Mouse (Mus musculus): ENCODE measurements around the gene Efcab8. TPM values are rescaled to one million over a fixed set of nuclear protein-coding genes. Genes with fewer than 3 reads are reported as not detected.

The Efcab8 gene
- polyA plus RNA-seq, 2 experiments: 0.08 to 0.09 TPM

GRCm38 (mm10) chr2:153833291-153833690 is 53.6 kb downstream of the Efcab8 start:
- no peaks in the 10 kb centered on the region for H3K36me3 ChIP-seq (replicated peaks; ENCODE audit: control insufficient read depth, insufficient read depth, low read depth)
- no peak overlapping the region for H3K9ac ChIP-seq (replicated peaks)
- DNase-seq (ENCODE audit: low read depth in 3 of 3, low spot score in 3 of 3) (no peak), ATAC-seq (ENCODE audit: insufficient read depth) (no peak)
- WGBS (ENCODE audit: insufficient replicate concordance): 65% methylated on average over 8 of the region's 8 CpGs
- no peaks in the 10 kb centered on the region; the same call in 1 of the 2 replicates for H3K27me3 ChIP-seq (ENCODE audit: control insufficient read depth, insufficient read depth, low read length)
- no peaks in the 10 kb centered on the region for H3K9me3 ChIP-seq (ENCODE audit: control insufficient read depth, low read length)
- H3K4me2 ChIP-seq (ENCODE audit: low read depth): no peak overlapping the region
- no peak overlapping the region for H3K27ac ChIP-seq
- no peak overlapping the region for H3K4me3 ChIP-seq (ENCODE audit: insufficient read depth in 1 of 2, low read depth in 2 of 2, low read length in 2 of 2)
- TF ChIP-seq CTCF (IDR thresholded peaks at IDR 0.05; ENCODE audit: low read depth) (no peak), EP300 (IDR thresholded peaks at IDR 0.05; ENCODE audit: low read depth) (no peak)
- no peaks in the 10 kb centered on the region for H3K4me1 ChIP-seq (replicated peaks; ENCODE audit: control insufficient read depth in 2 of 2, insufficient read depth in 2 of 2, low read length in 1 of 2)

- H3K27me3 ChIP-seq (ENCODE audit: control insufficient read depth, insufficient read depth, low read length): no peaks in the 10 kb centered on the region
- ATAC-seq (ENCODE audit: insufficient read depth) (no peak), DNase-seq (ENCODE audit: low read depth in 3 of 3, low spot score in 3 of 3) (no peak)
- TF ChIP-seq EP300 (IDR thresholded peaks at IDR 0.05; ENCODE audit: low read depth) (no peak), CTCF (IDR thresholded peaks at IDR 0.05; ENCODE audit: low read depth) (no peak)
- H3K4me2 ChIP-seq (ENCODE audit: low read depth): no peak overlapping the region
- no peaks in the 10 kb centered on the region for H3K9me3 ChIP-seq (ENCODE audit: control insufficient read depth, low read length)
- H3K36me3 ChIP-seq (replicated peaks; ENCODE audit: control insufficient read depth, insufficient read depth, low read depth): no peaks in the 10 kb centered on the region
- no peak overlapping the region for H3K4me3 ChIP-seq (ENCODE audit: insufficient read depth in 1 of 2, low read depth in 2 of 2, low read length in 2 of 2)
- H3K4me1 ChIP-seq (replicated peaks; ENCODE audit: control insufficient read depth in 2 of 2, insufficient read depth in 2 of 2, low read length in 1 of 2): no peaks in the 10 kb centered on the region
- 72% methylated on average over 8 of the region's 8 CpGs for WGBS (ENCODE audit: insufficient replicate concordance)
- no peak overlapping the region for H3K9ac ChIP-seq (replicated peaks)
- no peak overlapping the region for H3K27ac ChIP-seq
These were observed 63.1 kb downstream of the Efcab8 start for GRCm38 (mm10) chr2:153842854-153843253.

GRCm38 (mm10) chr2:153848389-153848788 is 68.7 kb downstream of the Efcab8 start:
- Histone ChIP-seq H3K27ac (no peak overlapping the region), H3K27me3 (ENCODE audit: control insufficient read depth, insufficient read depth, low read length) (no peaks in the 10 kb centered on the region), H3K4me1 (replicated peaks; ENCODE audit: control insufficient read depth in 2 of 2, insufficient read depth in 2 of 2, low read length in 1 of 2) (no peaks in the 10 kb centered on the region), H3K9ac (replicated peaks) (no peak overlapping the region), H3K36me3 (replicated peaks; ENCODE audit: control insufficient read depth, insufficient read depth, low read depth) (no peaks in the 10 kb centered on the region), H3K9me3 (ENCODE audit: control insufficient read depth, low read length) (no peaks in the 10 kb centered on the region), H3K4me3 (ENCODE audit: insufficient read depth in 1 of 2, low read depth in 2 of 2, low read length in 2 of 2) (no peak overlapping the region), H3K4me2 (ENCODE audit: low read depth) (no peak overlapping the region)
- ATAC-seq (ENCODE audit: insufficient read depth): no peak
- 69% methylated on average over 3 of the region's 3 CpGs for WGBS (ENCODE audit: insufficient replicate concordance)
- DNase-seq (ENCODE audit: low read depth in 3 of 3, low spot score in 3 of 3): no peak
- no peak for TF ChIP-seq CTCF (IDR thresholded peaks at IDR 0.05; ENCODE audit: low read depth)
- TF ChIP-seq EP300 (IDR thresholded peaks at IDR 0.05; ENCODE audit: low read depth): no peak

DNA sequence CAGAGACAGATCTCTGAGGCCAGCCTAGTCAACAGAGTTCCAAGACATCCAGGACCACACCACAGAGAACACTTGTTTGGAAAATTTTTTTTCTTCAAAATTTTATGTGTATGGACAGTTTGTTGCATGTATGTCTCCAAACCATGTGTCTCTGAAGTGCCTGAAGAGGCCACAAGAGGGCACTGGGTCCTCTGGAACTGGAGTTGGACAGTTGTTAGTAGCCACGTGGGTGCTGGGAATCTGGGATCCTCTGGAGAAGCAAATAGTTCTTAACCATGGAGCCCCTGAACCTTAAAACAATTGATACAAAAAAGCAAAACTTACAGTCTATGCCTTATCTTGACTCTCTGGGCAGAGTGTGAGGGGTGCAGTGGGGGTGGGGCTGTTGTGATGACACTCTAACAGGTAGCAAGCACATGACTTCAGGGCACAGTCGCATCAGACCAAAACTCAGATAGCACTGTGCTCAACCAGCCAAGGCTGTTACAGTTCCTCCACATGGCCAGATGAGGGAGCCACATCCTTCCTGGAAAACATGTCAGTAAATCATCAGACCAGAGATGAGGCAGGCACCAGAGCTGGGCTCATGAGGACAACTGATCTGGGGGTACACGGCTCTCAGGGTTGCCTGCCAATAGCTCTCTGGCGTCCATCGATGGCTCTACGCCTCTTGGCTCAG is 70.8 kb downstream of the Efcab8 start:
- no peak overlapping the region for H3K9ac ChIP-seq (replicated peaks)
- ATAC-seq (ENCODE audit: insufficient read depth): no peak
- peak in 1 of 3 experiments; percentile 10 for DNase-seq (ENCODE audit: low read depth in 3 of 3, low spot score in 3 of 3)
- 67% methylated on average over 6 of the region's 6 CpGs for WGBS (ENCODE audit: insufficient replicate concordance)
- TF ChIP-seq EP300 (IDR thresholded peaks at IDR 0.05; ENCODE audit: low read depth) (no peak), CTCF (IDR thresholded peaks at IDR 0.05; ENCODE audit: low read depth) (peak; percentile 44)
- no peak overlapping the region for H3K27ac ChIP-seq
- H3K9me3 ChIP-seq (ENCODE audit: control insufficient read depth, low read length): no peaks in the 10 kb centered on the region
- no peaks in the 10 kb centered on the region for H3K4me1 ChIP-seq (replicated peaks; ENCODE audit: control insufficient read depth in 2 of 2, insufficient read depth in 2 of 2, low read length in 1 of 2)
- H3K4me2 ChIP-seq (ENCODE audit: low read depth): no peak overlapping the region
- H3K36me3 ChIP-seq (replicated peaks; ENCODE audit: control insufficient read depth, insufficient read depth, low read depth): no peaks in the 10 kb centered on the region
- no peaks in the 10 kb centered on the region for H3K27me3 ChIP-seq (ENCODE audit: control insufficient read depth, insufficient read depth, low read length)
- H3K4me3 ChIP-seq (ENCODE audit: insufficient read depth in 1 of 2, low read depth in 2 of 2, low read length in 2 of 2): no peak overlapping the region

- no peaks in the 10 kb centered on the region for H3K36me3 ChIP-seq (replicated peaks; ENCODE audit: control insufficient read depth, insufficient read depth, low read depth)
- no peaks in the 10 kb centered on the region for H3K27me3 ChIP-seq (ENCODE audit: control insufficient read depth, insufficient read depth, low read length)
- H3K9ac ChIP-seq (replicated peaks): no peak overlapping the region
- H3K27ac ChIP-seq: no peak overlapping the region
- TF ChIP-seq EP300 (IDR thresholded peaks at IDR 0.05; ENCODE audit: low read depth): no peak
- TF ChIP-seq CTCF (IDR thresholded peaks at IDR 0.05; ENCODE audit: low read depth): peak; percentile 53; the same call in 1 of the 2 replicates
- no peak overlapping the region for H3K4me2 ChIP-seq (ENCODE audit: low read depth)
- H3K9me3 ChIP-seq (ENCODE audit: control insufficient read depth, low read length): no peaks in the 10 kb centered on the region
- ATAC-seq (ENCODE audit: insufficient read depth): no peak
- H3K4me3 ChIP-seq (ENCODE audit: insufficient read depth in 1 of 2, low read depth in 2 of 2, low read length in 2 of 2): no peak overlapping the region
- 20% methylated on average over 4 of the region's 4 CpGs for WGBS (ENCODE audit: insufficient replicate concordance)
- DNase-seq (ENCODE audit: low read depth in 3 of 3, low spot score in 3 of 3): peak in 2 of 3 experiments; percentile 6 to 10
- no peaks in the 10 kb centered on the region for H3K4me1 ChIP-seq (replicated peaks; ENCODE audit: control insufficient read depth in 2 of 2, insufficient read depth in 2 of 2, low read length in 1 of 2)
These were observed 71.3 kb downstream of the Efcab8 start for GRCm38 (mm10) chr2:153851030-153851360.

Measured in liver, embryonic 14.5 days (tissue).